Mouse (Mus musculus) midbrain, embryonic 10.5 days (tissue): ENCODE measurements around the gene Fam186b. TPM values are rescaled to one million over a fixed set of nuclear protein-coding genes. Genes with fewer than 3 reads are reported as not detected.

ENCODE experiments used
- DNase-seq: peaks from one replicate; pipeline ENCODE4 v3.0.0-alpha.2; 2017; ENCODE audit warnings: low spot score
- H3K27ac ChIP-seq: fragments of 300-500 bp; sonication (generic); replicated peaks from 2 replicates; pipeline ENCODE4 v1.5.1; 2016; ENCODE audit warnings: mild to moderate bottlenecking
- H3K27me3 ChIP-seq: fragments of 300-500 bp; sonication (generic); 2 replicates; pipeline ENCODE4 v1.6.1; 2016; ENCODE audit warnings: low read depth, mild to moderate bottlenecking; ENCODE audit not compliant: poor library complexity, severe bottlenecking
- H3K36me3 ChIP-seq: fragments of 300-500 bp; sonication (generic); 2 replicates; pipeline ENCODE4 v1.6.1; 2016; ENCODE audit warnings: mild to moderate bottlenecking, moderate library complexity
- H3K4me1 ChIP-seq: fragments of 300-500 bp; sonication (generic); 2 replicates; pipeline ENCODE4 v1.6.1; 2016
- H3K4me3 ChIP-seq: fragments of 300-500 bp; sonication (generic); 2 replicates; pipeline ENCODE4 v1.5.1; 2016; ENCODE audit warnings: mild to moderate bottlenecking, moderate library complexity
- H3K9me3 ChIP-seq: fragments of 300-500 bp; sonication (generic); replicated peaks from 2 replicates; pipeline ENCODE4 v1.6.1; 2016; ENCODE audit warnings: mild to moderate bottlenecking
- WGBS: fragments of 180-500 bp; shearing (Covaris S2); methylation state at CpG from one replicate; pipeline ENCODE4 v1.1.7; 2016; 5-methylcytosine and 5-hydroxymethylcytosine counted together
- polyA plus RNA-seq: library from polyadenylated mRNA; unstranded; fragments of >200 nt; fragmentation: Nextera tagmentation; extraction: Ambion mirVana; gene quantifications from 2 replicates; pipeline ENCODE4 v1.2.1, GENCODE M21; 2016

Fam186b gene
- polyA plus RNA-seq, 1 experiment from 2014 or later: 0.11 TPM

DNA sequence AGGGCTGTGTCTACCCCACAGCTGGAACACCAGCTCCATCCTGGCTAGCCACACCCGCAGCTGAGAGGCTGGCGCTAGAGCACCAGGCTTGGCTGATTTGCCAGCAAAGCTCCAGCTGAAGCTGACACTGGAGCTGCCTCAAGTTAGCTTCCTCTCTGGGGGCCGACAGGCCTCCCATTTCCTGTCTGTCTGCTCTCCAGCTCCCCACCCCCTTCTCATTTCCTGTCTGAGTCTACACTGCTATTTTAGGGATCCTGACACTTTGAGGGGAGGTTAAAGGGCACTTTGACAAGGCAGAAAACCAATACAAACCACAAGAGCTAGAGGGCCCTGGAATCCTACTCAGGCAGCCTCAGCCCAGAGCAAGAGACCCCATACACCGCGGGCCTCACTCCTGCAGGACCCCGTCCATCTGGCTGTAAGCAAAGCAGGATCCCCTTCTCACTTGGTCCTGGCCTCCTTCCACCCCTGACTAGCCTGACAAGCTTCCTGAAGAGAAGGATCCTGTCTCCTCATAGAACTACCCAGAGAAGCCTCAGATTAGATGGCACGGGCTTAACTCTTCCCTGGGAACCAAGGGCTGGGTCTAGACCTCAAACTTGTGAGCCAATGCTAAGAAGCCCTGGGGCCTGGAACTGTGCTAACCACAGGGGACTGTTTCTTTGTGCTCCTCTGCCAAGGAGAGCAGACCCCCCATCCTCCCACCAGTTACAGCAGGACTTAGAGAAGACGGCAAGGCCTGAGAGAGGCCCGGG is 37.4 kb upstream of the Fam186b start:
- Histone ChIP-seq H3K9me3 (no peaks in the 10 kb centered on the region), H3K4me3 (no peak overlapping the region), H3K27ac (peak overlapping the region; percentile 78), H3K4me1 (peaks cover 48% of the 10 kb centered on the region), H3K36me3 (peaks cover 16% of the 10 kb centered on the region), H3K27me3 (peaks cover 19% of the 10 kb centered on the region)
- 63% methylated on average over 9 of the region's 9 CpGs for WGBS
- peak; percentile 37 for DNase-seq

DNA sequence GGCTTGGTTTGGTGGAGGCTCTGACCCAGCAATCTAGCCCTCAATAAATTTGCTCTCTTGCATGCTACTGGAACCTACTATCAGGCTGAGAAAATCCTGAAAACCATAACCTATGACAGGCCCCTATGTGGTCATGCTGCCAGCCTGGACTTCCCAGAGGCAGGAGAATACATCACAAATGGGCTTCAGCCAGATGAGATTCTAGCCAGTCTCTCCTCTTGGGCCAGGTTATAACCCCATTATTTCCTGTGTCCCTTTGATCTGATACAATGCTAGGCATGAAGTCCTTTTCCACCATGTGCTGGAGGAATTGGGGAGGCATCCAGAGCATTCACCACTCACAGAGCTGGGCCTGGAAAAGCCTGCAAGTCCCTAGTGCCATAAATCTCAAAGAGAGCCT is 36.4 kb upstream of the Fam186b start:
- H3K36me3 ChIP-seq: peaks cover 26% of the 10 kb centered on the region
- peak overlapping the region; percentile 78; the same call in 1 of the 2 replicates for H3K27ac ChIP-seq
- peaks cover 48% of the 10 kb centered on the region for H3K4me1 ChIP-seq
- peaks cover 19% of the 10 kb centered on the region for H3K27me3 ChIP-seq
- no peak overlapping the region for H3K4me3 ChIP-seq
- H3K9me3 ChIP-seq: no peaks in the 10 kb centered on the region
- DNase-seq: no peak

DNA sequence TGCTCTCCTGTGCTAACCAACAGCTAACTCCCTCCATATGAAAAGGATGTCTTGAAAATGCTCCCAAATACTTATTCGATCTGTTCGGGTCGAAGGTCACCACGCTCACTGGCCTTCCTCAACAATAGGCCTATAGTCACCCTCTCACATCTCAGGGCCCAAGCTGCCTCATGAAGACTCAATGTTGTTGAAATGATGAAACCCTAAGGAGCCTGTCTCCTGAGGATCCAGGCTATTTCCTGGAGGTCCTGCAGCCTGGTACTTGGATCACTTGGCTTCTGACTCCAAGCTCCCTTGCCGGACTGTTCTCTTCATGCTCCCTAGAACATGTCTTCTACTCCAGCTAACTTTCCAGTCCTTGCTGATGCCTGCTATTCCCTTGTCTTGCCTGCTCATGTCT is 35.7 kb upstream of the Fam186b start:
- 59% methylated on average over 5 of the region's 5 CpGs for WGBS
- DNase-seq: no peak
- H3K36me3 ChIP-seq: peaks cover 31% of the 10 kb centered on the region
- H3K27me3 ChIP-seq: peaks cover 19% of the 10 kb centered on the region
- H3K9me3 ChIP-seq: no peaks in the 10 kb centered on the region
- no peak overlapping the region for H3K4me3 ChIP-seq
- H3K27ac ChIP-seq: 0 out of 2 replicates have a peak overlapping the region, but pooled peaks have one; percentile 78
- H3K4me1 ChIP-seq: peaks cover 48% of the 10 kb centered on the region

DNA sequence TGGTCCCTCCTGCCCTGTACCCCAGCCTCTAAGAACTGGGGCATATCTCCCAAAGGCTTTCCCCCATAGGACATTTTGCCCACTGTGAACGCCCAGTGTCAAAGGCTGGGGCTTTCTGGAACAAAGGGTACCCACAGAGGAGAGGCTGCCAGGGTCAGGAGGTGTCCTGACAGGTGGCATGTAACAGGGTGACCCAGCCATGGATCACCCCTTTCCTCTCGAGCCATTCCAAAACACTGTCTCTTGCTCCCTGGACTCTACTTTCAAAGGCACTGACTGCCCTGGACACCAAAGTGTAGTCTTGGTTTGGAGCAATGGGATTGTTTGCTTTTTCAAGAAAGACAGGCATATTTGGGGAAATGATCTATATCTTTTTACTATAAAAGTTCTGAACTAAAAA is 34.6 kb upstream of the Fam186b start:
- H3K9me3 ChIP-seq: no peaks in the 10 kb centered on the region
- WGBS: 76% methylated on average over 2 of the region's 2 CpGs
- H3K27ac ChIP-seq: no peak overlapping the region
- no peak for DNase-seq
- peaks cover 48% of the 10 kb centered on the region for H3K4me1 ChIP-seq
- H3K36me3 ChIP-seq: peaks cover 35% of the 10 kb centered on the region
- H3K27me3 ChIP-seq: peaks cover 19% of the 10 kb centered on the region
- no peak overlapping the region for H3K4me3 ChIP-seq

DNA sequence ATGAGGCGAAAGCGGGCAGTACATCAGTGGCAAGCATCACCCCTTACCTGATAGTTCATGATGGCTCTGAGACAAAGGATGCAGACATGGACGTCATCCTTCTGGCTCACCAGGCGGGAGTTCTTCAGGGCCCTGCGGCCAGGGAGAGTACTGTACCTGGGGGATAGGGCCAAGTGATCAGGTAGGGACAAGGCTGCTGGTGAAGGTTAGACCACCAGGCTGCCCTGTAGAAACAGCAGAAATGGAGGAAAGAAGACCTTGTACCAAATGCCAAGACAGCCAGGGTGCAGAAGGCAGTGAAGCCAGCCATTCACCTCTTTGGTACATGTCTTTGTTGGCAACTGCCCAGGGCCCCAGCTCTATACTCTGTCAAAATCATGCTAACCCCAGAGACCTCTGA is 32.3 kb upstream of the Fam186b start:
- WGBS: 95% methylated on average over 5 of the region's 5 CpGs

DNA sequence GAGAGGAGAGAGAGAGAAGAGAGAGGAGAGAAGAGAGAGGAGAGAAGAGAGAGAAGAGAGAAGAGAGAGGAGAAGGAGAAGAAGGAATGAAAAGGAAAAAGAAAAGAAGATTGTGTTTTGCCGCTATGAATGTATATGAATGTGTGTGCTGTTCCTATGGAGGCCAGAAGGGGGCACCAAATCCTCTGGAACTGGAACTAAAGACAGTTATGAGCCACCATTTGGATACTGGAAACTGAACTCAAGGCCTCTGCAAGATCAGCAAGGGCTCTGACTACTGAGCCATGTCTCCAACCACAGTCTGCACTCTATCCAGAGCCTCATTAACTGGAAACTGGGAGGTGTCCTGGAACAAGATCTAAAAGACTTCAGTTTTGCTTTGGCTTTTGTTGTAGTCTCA is 31.3 kb upstream of the Fam186b start:
- H3K27me3 ChIP-seq: peaks cover 19% of the 10 kb centered on the region

More for the DNA sequence above, 32.3 kb upstream of the Fam186b start:
- no peaks in the 10 kb centered on the region for H3K9me3 ChIP-seq
- H3K4me3 ChIP-seq: no peak overlapping the region
- H3K27me3 ChIP-seq: peaks cover 19% of the 10 kb centered on the region
- no peak for DNase-seq
- no peak overlapping the region for H3K27ac ChIP-seq
- peaks cover 55% of the 10 kb centered on the region for H3K36me3 ChIP-seq
- peaks cover 31% of the 10 kb centered on the region for H3K4me1 ChIP-seq

DNA sequence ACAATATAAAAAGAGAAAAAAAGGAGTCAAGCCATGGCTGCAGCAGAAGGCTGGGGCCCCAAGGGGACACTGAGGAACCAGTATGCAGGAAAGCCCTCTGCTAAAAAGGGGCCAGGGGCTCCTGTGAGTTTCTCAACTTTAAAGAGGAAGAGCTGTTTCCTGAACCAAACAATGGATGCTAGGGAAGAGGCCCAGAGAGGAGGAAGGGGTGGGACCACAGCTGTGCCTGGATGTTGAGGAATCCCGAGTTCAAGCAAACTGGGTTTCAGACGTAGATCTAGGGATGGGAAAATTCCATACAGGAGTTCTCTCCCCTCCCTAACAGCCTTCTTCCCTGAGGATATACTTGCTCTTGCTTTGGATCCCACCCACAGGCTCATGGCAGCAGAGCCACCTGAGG is 30.7 kb upstream of the Fam186b start:
- Histone ChIP-seq H3K4me1 (peaks cover 16% of the 10 kb centered on the region), H3K9me3 (no peaks in the 10 kb centered on the region), H3K27ac (no peak overlapping the region), H3K36me3 (peaks cover 71% of the 10 kb centered on the region), H3K4me3 (no peak overlapping the region), H3K27me3 (peaks cover 19% of the 10 kb centered on the region)
- DNase-seq: no peak
- WGBS: 59% methylated on average over 2 of the region's 2 CpGs

More for the DNA sequence above, 31.3 kb upstream of the Fam186b start:
- H3K36me3 ChIP-seq: peaks cover 66% of the 10 kb centered on the region
- H3K4me3 ChIP-seq: no peak overlapping the region
- no peaks in the 10 kb centered on the region for H3K9me3 ChIP-seq
- H3K4me1 ChIP-seq: peaks cover 22% of the 10 kb centered on the region
- no peak for DNase-seq
- H3K27ac ChIP-seq: no peak overlapping the region
- 87% methylated on average over 1 of the region's 1 CpGs for WGBS

DNA sequence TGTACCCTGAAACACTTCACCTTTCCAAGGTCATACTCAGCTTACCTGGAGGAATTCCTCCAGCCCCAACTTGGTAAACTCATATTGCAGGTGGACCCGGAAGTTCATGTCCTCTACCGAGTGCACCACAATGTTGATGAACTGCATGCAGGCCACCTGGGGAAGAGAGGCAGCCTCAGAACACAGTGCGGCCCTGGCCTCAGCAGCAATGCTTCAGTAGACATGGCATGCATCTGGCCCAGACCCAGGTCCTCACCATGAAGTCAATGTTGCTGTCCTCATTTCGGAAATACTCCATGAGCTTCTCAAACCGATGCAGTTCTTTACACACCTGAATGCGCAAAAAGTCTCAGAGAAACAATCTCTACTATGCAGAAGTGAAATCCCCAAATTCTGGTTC is 29.9 kb upstream of the Fam186b start:
- H3K27ac ChIP-seq: no peak overlapping the region
- peaks cover 19% of the 10 kb centered on the region for H3K27me3 ChIP-seq
- DNase-seq: no peak
- H3K4me3 ChIP-seq: no peak overlapping the region
- peaks cover 79% of the 10 kb centered on the region for H3K36me3 ChIP-seq
- 93% methylated on average over 6 of the region's 6 CpGs for WGBS
- H3K9me3 ChIP-seq: no peaks in the 10 kb centered on the region
- peaks cover 9% of the 10 kb centered on the region for H3K4me1 ChIP-seq

DNA sequence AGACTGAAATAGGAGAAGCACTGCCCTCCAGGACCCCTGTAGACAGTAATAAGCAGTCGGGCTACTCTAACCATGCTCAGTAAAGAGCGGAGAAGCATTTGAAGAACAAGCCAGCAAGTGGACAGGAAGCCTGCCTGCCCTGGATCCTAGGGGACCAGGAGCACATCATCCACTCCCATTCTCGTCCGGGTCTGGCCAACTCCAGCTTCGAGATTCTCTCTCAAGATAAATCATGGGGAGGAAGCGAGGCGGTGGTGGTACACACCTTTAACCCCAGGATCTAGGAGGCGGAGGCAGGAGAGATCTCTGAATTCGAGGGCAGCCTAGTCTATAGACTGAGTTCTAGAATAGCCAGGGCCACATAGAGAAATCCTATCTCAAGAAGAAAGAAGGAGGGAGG is 28.5 kb upstream of the Fam186b start:
- no peak for DNase-seq
- H3K27me3 ChIP-seq: peaks cover 7% of the 10 kb centered on the region
- WGBS: 86% methylated on average over 9 of the region's 9 CpGs
- H3K4me1 ChIP-seq: peaks cover 6% of the 10 kb centered on the region; the same call in 1 of the 2 replicates
- no peak overlapping the region for H3K4me3 ChIP-seq
- no peaks in the 10 kb centered on the region for H3K9me3 ChIP-seq
- H3K36me3 ChIP-seq: peaks cover 90% of the 10 kb centered on the region
- no peak overlapping the region for H3K27ac ChIP-seq

DNA sequence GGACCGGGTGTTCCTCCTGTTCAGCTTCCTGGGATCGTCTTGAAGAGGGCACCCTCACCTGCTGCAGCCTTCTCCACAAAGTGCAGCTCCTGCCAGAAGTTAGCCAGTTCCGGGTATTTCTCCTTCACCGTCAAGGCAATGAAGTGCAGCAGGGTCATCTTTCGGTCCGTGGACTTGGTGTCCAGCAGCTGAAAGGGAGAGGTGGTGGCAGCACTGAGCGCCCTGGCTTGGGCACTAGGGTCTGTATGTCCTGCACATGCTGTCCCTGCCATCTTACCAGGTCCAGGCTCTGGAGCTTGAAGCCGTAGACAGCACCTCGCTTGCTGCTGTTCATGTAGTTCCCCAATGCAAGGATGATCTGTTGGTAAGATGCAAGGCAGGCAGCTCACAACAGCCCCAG is 25.3 kb upstream of the Fam186b start:
- 86% methylated on average over 9 of the region's 9 CpGs for WGBS
- H3K27me3 ChIP-seq: no peaks in the 10 kb centered on the region
- H3K36me3 ChIP-seq: peaks cover 97% of the 10 kb centered on the region
- no peak for DNase-seq
- H3K27ac ChIP-seq: no peak overlapping the region
- H3K9me3 ChIP-seq: no peaks in the 10 kb centered on the region
- H3K4me3 ChIP-seq: no peak overlapping the region
- no peaks in the 10 kb centered on the region for H3K4me1 ChIP-seq

DNA sequence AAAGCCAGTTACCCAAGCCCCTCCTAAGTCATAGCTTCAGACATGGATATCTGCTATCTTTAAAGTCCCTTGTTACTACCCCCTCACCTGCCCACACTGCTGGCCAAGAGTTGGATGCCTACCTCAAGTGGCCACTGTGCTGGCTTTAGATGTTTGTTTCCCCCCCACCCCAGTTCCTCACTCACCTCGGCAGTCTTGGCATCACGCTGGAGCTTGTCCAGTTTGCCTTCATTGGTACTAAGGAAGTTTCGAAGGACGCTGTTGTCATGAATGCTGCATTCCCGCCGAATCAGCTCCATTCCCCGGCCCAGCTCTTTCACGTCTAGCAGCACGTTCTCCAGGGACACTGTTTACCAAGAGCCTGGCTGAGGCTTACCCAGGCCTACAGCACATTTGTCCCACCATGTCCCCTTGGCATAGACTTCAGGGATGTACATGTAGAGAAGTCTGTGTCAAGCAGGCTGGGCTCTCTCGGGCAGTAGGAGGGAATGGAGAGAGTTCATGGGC is 24.5 kb upstream of the Fam186b start:
- Histone ChIP-seq H3K27ac (no peak overlapping the region), H3K4me1 (no peaks in the 10 kb centered on the region), H3K4me3 (no peak overlapping the region), H3K9me3 (no peaks in the 10 kb centered on the region), H3K36me3 (peaks cover 99% of the 10 kb centered on the region), H3K27me3 (no peaks in the 10 kb centered on the region)
- DNase-seq: no peak
- WGBS: 89% methylated on average over 10 of the region's 10 CpGs

DNA sequence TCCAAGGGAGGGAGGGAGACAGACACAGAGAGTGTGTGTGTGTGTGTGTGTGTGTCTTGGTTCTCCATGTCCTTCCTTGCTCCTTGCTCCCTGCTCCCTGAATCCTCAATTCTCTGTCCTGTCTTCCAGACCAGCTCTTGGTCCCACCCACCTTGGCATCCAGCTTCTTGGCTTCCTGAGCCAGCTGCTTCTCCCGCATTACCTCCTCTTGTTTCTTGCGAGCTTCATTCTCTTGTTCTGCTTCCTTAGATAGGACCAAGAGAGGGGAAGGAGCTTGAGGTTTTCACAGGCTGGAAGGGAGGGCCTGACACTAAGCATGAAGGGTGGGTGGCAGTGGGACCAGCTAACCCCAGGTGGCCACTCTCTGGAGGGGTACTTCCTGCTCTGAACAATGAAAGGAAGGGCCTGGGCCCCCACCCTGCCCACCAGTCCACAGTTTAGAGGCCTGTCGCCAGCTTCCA is 23.8 kb upstream of the Fam186b start:
- no peak overlapping the region for H3K4me3 ChIP-seq
- WGBS: 88% methylated on average over 3 of the region's 3 CpGs
- no peaks in the 10 kb centered on the region for H3K4me1 ChIP-seq
- no peak overlapping the region for H3K27ac ChIP-seq
- H3K36me3 ChIP-seq: peaks cover 99% of the 10 kb centered on the region
- H3K9me3 ChIP-seq: no peaks in the 10 kb centered on the region
- DNase-seq: no peak
- no peaks in the 10 kb centered on the region for H3K27me3 ChIP-seq

DNA sequence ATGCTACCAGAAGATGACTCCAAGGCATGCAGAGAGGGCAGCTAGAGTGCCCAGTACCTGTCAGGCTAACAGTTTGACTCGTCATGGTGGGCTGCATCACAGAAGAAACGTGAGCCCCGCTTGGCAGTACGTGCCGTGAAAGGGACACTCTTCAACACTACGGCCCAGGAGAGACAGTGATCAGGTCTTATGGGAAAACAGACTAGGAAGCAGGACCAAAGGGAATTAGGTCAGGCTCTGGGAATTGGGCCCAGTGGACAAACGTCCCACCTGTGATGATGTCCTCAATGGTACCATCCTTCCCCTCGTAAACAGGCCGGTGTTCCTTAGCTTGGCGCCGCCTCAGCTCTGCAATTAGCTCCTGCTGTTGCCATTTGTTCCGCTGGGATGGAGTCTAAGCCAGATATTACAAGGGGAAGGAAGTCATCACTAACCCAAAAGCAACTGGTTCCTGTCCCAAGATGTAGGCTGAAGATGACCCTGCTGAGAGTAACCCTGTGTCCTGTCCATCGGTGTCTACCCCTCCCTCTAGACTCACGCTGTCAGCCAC is 23.2 kb upstream of the Fam186b start:
- no peak for DNase-seq
- Histone ChIP-seq H3K4me3 (no peak overlapping the region), H3K4me1 (no peaks in the 10 kb centered on the region), H3K27ac (no peak overlapping the region), H3K36me3 (peaks cover 100% of the 10 kb centered on the region), H3K27me3 (no peaks in the 10 kb centered on the region), H3K9me3 (no peaks in the 10 kb centered on the region)
- 92% methylated on average over 14 of the region's 14 CpGs for WGBS
